Mouse (Mus musculus): ENCODE measurements around the gene Ctu2. TPM values are rescaled to one million over a fixed set of nuclear protein-coding genes. Genes with fewer than 3 reads are reported as not detected.

The Ctu2 gene
- total RNA-seq, 1 experiment from 2014 or later: 24.7 TPM

- no peak for DNase-seq
Measured at GRCm38 (mm10) chr8:122445203-122445602, 30.7 kb upstream of the Ctu2 start.

- DNase-seq: no peak
Measured at GRCm38 (mm10) chr8:122451161-122451703, 24.7 kb upstream of the Ctu2 start.

GRCm38 (mm10) chr8:122452154-122452553 is 23.8 kb upstream of the Ctu2 start:
- no peak for DNase-seq

GRCm38 (mm10) chr8:122454409-122454808 is 21.5 kb upstream of the Ctu2 start:
- no peak for DNase-seq

DNA sequence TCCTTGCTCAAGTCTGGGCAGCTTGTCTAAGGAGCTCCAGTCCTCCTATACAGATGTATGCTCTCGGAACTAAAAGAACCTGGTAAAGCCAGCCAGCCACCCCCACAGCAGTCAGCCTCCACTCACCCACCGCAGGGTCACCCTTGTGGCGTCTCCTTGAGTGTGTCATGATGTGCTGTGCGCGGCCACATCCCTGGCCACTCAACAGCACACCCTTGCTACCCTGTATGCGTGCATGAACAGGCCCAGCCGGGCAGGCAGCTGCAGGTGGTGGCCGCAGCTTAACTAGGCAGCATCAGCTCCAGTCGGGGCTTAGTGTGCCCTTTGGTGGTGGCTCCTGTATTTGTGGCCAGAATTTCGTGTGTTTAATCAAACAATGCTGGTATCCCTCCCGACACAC is 18.8 kb upstream of the Ctu2 start:
- no peak for DNase-seq

DNA sequence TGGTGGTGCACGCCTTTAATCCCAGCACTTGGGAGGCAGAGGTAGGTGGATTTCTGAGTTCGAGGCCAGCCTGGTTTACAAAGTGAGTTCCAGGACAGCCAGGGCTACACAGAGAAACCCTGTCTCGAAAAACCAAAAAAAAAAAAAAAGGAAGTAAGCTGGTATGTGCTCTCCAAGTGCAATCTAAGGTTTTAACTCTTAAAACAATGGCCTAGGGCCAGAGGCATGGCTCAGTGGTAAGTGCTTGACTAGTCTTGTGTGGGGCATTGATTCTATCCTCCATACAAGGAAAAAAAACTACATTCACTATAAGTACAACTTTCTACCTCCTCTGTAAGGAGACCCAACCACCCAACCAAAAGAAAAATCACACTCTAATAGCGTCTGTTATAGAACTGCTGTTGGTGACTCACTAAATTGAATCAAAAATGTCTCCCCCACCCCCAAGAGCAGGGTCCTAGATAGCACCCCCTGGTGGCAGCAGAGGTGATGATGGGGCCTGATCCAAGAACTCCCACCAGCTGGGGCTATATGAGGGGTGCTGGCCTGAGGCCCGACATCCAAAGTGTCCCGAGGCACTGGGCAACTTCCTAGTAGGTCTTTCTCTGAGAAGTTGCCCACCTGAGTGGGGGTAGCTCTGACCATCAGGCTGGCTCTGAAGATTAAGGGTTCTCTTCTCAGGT is 16.6 kb upstream of the Ctu2 start:
- no peak for DNase-seq

GRCm38 (mm10) chr8:122459990-122460389 is 16.0 kb upstream of the Ctu2 start:
- no peak for DNase-seq

DNA sequence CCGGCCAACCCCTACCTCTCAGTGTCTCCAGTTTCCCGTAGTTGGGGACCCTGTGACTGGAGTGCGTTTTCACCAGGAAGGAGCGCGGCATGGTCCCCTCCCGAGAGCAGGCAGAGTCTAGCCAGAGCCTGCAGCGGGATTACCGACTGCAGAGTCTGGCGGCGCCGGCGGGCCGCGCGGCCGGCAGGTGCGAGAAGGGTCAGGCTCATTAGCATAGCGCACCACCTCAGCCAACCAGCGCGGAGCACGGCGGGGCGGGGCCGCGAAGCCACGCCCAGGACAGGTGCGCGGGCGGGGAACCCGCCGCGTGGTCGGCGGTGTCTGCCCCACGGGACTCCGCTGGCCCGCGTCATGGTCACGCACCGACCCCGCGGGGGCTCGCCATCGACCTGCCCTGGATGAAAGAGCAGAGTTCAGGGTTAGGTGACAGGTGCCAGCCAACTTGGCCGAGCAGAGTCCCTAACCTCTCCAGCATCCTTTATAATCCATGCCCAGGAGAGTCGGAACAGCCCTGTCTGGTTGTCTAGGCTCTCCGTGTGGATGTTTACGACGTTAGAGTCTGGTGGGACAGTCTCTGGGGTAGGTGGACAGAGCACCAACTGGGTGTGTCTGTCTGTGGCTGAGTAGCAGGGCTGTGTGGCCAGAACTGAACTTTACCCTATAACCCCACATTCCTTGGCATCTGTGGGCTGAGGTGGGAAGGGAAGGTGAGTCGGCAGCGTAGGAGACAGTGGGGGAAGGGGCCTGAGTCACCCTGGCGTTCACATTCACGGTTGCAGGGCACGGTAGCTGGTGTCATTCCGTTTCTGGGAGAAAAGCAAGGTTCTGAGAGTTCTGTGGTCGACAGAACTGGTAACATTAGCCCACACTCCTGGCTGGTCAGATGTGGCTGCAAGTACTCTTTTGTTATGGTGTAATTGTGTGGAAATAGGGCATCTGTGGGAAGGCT is 15.1 kb upstream of the Ctu2 start, which contains the start of gene Snai3:
Gene Snai3, minus strand, starts transcription at position 210 of the 949 bp plus-strand sequence.
- DNase-seq: peak; percentile 43

GRCm38 (mm10) chr8:122461473-122462148 is 14.3 kb upstream of the Ctu2 start:
- no peak for DNase-seq

GRCm38 (mm10) chr8:122462510-122462909 is 13.4 kb upstream of the Ctu2 start:
- DNase-seq: no peak

GRCm38 (mm10) chr8:122463651-122464640 is 12.0 kb upstream of the Ctu2 start:
- no peak for DNase-seq

GRCm38 (mm10) chr8:122464985-122465384 is 11.0 kb upstream of the Ctu2 start:
- DNase-seq: no peak

- DNase-seq: no peak
Measured at GRCm38 (mm10) chr8:122467816-122468215, 8.1 kb upstream of the Ctu2 start.

GRCm38 (mm10) chr8:122469407-122469806 is 6.5 kb upstream of the Ctu2 start:
- no peak for DNase-seq

DNA sequence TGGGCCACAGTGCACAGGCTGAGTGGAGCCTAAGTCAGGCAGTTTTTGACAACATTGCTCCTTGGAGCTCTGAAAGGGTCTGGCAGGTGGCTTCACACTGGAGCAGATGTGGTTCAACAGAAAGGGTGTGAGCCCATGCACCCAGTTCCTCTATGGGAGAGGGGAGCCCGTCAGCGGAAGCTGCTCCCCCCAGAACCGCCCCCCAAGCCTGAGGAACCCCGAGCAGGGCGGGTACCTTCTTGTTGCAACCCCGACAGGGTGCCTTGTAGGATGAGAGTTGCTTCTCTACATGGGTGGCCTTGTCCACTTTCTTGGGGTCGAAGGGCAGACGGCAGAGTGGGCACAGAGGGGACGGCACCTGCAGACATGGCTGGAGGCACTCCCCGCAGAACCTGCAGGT is 6.0 kb upstream of the Ctu2 start:
- DNase-seq: no peak

DNA sequence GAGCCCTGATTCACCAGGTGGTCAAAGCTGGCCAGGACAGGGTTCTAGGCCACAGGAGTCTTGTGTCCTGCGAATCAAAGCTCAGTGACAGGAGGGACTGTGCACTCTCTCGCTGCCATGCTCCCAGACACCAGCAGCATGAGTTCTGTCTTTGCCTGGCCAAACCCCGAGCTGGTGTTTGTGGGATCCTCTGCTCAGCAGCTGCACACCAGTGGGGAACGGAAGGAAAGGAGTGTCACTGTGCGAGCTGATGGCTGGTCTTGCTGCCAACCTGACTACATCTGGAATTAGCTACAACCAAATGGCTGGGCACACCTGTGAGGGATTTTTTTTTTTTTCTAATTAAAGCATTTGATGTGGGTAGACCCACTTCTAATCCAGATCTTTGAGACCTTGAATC is 5.3 kb upstream of the Ctu2 start:
- no peak for DNase-seq

DNA sequence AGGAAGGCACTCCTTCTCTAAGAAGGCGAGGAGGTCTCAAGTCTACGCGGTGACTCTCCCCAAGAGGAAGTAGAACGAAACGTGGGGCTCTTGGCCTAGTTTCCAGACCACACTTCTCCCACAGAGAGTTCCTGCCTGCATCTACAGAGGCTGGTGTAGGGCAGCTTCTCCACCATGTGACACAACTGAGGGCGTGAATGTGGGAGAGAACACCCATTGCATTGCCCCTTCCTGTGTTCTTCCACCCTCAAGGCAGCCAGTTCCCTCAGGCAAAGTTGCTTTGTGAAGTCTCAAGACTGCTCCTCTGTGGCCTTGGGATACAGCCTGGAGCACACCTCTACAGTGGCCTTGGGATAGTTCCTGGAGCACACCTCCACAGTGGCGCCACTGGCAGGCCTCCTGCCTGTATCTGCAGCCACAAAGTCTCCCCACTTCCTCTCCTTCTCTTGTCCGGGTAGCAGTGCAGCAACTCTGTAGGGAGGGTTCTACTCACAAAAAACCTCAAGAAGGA is 2.0 kb upstream of the Ctu2 start:
- no peak for DNase-seq

DNA sequence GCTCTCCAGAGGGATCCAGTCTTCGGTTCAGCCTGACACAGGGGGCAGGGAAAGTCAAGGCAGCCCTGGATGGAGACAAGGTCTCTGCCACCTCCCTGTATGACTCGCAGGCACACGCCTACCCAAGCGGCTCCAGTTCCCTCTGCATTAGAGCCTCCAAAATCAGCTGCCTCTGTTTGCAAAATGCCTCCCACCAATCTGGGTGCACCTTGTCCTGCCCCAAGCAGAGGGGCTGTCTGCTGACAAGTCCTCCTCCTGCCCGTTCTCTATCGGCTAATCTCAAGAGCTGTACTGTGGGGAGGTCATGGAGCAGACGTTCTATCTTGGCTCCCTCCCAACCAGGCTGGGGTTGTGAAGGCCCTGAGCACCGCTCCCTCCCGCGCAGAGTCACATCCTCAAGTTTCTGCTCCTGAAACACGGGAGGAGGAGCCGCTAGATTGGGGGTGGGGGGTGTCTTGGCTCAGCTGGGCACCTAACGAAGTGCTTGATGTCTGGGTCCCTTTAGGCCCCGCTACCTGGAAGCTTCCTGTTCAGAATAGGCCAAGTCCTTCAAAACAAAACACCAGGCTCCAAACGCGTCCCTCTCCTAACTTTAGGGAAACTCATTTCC is 887 bp upstream of the Ctu2 start:
- peak; percentile 59 for DNase-seq

DNA sequence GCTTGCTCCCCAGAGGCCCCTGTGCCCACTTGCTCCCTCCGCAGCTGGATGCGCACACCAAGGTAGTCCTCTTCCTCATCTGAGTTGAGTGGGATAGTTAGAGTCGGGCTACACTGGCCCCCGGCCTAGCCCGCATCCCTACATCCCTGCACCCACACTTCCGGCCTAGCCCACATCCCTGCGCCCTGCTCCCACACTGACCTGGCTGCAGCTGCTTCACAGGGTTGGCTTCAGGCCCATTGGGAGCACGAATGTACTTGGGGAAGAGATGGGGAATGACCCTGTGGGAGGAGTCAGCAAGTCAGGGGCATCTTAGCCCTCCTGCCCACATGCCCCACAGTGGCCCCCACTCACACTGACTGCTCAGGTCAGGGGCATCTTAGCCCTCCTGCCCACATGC is 6.5 kb downstream of the Ctu2 start:
- no peak for DNase-seq

- DNase-seq: no peak
Measured at GRCm38 (mm10) chr8:122483877-122484276, 7.9 kb downstream of the Ctu2 start.

DNA sequence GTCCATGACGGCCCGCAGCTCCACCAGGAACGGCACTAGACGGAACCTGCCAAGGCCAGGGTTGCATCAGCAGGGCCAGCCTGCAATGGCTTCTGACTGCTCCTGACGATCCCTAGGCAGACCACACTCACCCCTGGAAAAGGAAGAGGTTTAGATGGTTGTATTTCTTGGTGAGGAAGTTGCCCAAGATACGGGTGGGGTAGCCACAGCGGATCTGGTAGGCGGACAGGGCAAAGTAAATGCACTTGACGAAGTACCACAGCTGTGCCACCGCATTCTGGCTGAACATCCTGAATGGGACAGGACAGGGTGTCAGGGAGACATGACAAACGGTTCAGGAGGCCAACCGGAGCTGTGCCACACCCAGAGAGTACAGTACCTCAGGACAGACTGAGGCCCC is 8.9 kb downstream of the Ctu2 start:
- no peak for DNase-seq

Measured in adrenal gland, postnatal 25 days (tissue).